Mouse (Mus musculus): ENCODE data around the gene Hspe1.

- TF ChIP-seq REST (IDR thresholded peaks at IDR 0.05; ENCODE audit: insufficient read depth, insufficient read length) (no peak), POLR2A (IDR thresholded peaks at IDR 0.05; ENCODE audit: insufficient read length, low read depth) (no peak), MYOD1 (IDR thresholded peaks at IDR 0.05; ENCODE audit: control insufficient read depth in 1 of 3, insufficient read length in 2 of 3, low read depth in 2 of 3) (no peak), MAX (IDR thresholded peaks at IDR 0.05; ENCODE audit: low read depth) (no peak), TCF12 (IDR thresholded peaks at IDR 0.05; ENCODE audit: insufficient read depth, poor library complexity, severe bottlenecking) (no peak), USF1 (IDR thresholded peaks at IDR 0.05; ENCODE audit: low read depth) (no peak)
Observed at GRCm38 (mm10) chr1:55086868-55087400, 998 bp upstream of the Hspe1 start.
